Mouse (Mus musculus) embryonic fibroblast, embryonic 13.5 days (primary cell): ENCODE data around the gene Lrrc1. TPM values are rescaled to one million over a fixed set of nuclear protein-coding genes. Genes with fewer than 3 reads are reported as not detected.

Source experiments
- H3K27ac ChIP-seq: 2 replicates; pipeline ENCODE4 v1.5.1; 2012; ENCODE audit warnings: low read length, control low read depth, inconsistent platforms; ENCODE audit not compliant: insufficient read depth
- H3K4me1 ChIP-seq: 2 replicates; pipeline ENCODE4 v1.6.1; 2011; ENCODE audit warnings: low read length; ENCODE audit not compliant: control insufficient read depth, insufficient read depth
- H3K4me3 ChIP-seq: 2 replicates; pipeline ENCODE4 v1.5.1; 2011; ENCODE audit warnings: mild to moderate bottlenecking, control low read depth, low read length; ENCODE audit not compliant: insufficient read depth
- CTCF ChIP-seq: IDR thresholded peaks from 2 replicates; pipeline ENCODE4 v1.5.1; 2011; ENCODE audit warnings: mild to moderate bottlenecking, control low read depth, low read length, moderate library complexity, borderline replicate concordance; ENCODE audit not compliant: insufficient read depth
- POLR2A ChIP-seq: IDR thresholded peaks from 2 replicates; pipeline ENCODE4 v1.6.1; 2011; ENCODE audit warnings: low read depth, mild to moderate bottlenecking, control low read depth, low read length, moderate library complexity
- polyA plus RNA-seq: library from polyadenylated mRNA; stranded (reverse); fragments of >200 nt; gene quantifications from 2 replicates; pipeline ENCODE4 v1.2.4, GENCODE M21; 2011; ENCODE audit warnings: low read depth; ENCODE audit not compliant: missing spikeins, insufficient read length

Lrrc1 gene
- polyA plus RNA-seq, 1 experiment: 9.1 TPM

DNA sequence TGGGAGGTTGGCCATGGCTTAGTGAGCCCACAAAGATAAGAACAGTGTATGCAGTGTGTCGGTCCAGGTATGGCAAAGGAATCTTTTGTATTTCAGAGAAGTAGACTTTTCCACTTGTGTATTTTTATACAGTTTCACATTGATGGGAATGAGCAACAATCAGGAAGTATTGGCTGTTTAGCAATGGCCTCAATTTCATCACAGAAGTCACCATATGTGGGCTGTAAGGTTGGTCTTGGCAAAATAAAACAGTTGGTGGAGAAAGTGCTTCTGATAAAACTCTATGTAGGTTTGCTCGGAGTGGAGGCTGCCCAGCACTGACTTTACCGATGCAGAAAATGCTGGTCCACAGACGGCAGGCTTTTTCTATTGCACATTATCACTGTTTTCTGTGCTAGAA, 140.2 kb downstream of the Lrrc1 start:
- no peaks in the 10 kb centered on the region for H3K4me1 ChIP-seq
- no peak overlapping the region for H3K27ac ChIP-seq
- no peak overlapping the region for H3K4me3 ChIP-seq
- no peak for TF ChIP-seq CTCF

DNA sequence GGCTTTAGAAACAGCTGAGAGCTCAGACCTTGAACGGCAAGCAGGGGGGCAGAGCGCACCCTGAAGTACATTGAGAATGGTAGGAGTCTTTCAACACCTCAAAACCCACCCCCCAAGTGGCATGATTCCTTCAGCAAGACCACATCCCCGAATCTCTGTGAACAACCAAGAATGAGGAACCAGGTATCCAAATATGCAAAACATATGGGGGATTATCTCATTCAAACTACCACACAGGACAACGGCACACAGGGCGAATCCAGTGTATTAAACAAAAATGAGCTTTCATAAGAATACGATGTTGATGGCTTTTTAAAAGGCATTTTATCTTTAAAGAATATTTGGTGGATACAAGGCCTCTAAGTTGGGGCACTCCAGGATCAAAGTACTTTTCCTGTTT, 140.7 kb downstream of the Lrrc1 start:
- no peaks in the 10 kb centered on the region for H3K4me1 ChIP-seq
- H3K27ac ChIP-seq: no peak overlapping the region
- TF ChIP-seq CTCF (no peak), POLR2A (no peak)
- H3K4me3 ChIP-seq: no peak overlapping the region

DNA sequence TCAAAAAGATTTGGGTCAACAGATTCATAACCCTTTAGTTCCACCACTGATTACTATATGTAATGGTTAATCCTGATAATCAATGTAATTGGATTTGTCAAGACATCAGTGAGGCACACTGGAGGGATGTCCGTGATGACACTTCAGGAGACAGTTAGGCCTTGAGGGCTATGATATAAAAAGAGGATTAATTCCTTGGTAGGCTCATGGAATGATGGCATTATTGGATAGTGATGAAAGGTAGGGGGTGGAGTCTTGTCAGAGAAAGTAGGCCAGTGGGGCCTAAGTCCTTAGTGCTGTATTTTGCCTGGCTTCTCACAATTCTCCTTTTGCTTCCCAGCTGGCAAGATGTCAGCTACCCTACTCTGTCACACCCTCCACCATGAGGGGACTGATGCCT, 141.7 kb downstream of the Lrrc1 start:
- Histone ChIP-seq H3K27ac (no peak overlapping the region), H3K4me1 (no peaks in the 10 kb centered on the region), H3K4me3 (no peak overlapping the region)
- TF ChIP-seq POLR2A: no peak
- TF ChIP-seq CTCF: no peak

DNA sequence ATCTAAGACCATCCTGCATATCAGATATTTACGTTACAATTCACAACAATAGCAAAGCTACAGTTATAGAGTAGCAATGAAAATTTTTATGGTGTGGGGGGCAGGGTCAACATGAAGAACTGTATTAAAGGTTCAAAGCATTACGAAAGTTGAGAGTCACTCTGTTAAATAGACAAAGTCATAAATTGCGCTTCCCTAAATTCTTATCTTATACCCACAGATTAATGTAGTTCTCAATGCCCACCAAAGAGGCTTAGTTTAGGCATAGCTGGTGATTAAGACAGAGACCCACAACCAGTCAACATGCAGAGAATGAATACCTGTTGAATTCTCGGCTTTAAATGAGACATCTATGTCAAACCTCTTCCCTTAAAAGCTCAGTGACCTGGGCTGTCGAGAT, 144.9 kb downstream of the Lrrc1 start:
- no peaks in the 10 kb centered on the region for H3K4me1 ChIP-seq
- H3K4me3 ChIP-seq: no peak overlapping the region
- TF ChIP-seq POLR2A: no peak
- TF ChIP-seq CTCF: no peak
- H3K27ac ChIP-seq: no peak overlapping the region

DNA sequence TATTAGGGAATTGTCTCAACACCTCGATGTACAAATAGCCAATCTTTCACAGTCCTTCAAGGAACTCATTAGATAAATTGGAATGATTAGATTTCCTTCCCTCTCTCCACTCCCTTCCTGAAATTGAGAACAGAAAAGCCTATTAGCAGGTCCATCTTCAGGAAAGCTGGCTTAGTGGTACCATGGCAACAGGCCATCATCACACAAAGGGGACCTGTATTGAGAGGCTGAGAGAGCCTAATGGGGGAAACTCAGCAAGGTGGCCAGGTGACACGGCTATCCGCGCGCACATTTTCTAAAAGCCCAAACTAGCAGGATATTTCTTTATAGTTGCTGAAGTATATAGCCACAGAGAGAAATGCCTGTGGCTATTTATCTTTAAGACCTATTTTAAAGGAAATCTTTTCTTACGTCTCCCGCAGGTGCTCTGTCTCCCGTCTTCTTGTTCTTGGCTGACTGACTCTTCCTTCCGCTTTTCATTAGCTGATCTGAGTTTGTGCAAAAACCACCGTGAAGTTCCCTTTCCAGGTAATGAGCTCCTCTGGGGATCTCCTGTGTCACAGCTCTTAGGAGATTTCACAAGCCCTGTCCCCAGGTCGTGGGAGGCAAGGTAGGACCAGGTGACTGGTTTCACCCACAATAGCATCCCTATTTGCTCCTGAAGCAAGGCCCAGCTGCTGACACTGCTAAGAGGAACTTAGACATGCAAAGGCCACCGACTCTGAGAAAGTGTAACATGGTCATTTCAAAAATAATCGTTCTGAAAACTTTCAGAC, 145.6 kb downstream of the Lrrc1 start:
- Histone ChIP-seq H3K4me1 (no peaks in the 10 kb centered on the region), H3K4me3 (no peak overlapping the region), H3K27ac (no peak overlapping the region)
- no peak for TF ChIP-seq CTCF
- no peak for TF ChIP-seq POLR2A

DNA sequence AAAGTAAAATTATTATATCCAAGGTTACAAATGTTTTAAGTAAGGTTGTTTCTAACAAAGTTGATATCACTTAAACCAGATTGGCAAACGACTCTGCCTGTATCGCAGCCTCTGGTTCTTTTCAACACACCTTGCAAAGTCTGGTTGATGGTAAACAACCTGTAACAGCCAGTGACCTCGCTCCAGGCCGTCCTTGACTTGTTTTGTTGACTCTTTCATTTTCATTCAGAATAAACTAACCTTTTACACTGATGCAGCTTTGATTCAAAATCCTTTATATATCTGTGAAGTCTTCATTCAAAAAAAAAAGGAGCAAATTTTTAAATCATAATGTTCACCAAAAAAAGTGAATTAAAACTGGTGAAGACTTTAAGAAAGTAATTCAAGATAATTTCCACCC, 147.6 kb downstream of the Lrrc1 start:
- Histone ChIP-seq H3K4me3 (no peak overlapping the region), H3K4me1 (no peaks in the 10 kb centered on the region), H3K27ac (no peak overlapping the region)
- TF ChIP-seq CTCF (no peak), POLR2A (no peak)

DNA sequence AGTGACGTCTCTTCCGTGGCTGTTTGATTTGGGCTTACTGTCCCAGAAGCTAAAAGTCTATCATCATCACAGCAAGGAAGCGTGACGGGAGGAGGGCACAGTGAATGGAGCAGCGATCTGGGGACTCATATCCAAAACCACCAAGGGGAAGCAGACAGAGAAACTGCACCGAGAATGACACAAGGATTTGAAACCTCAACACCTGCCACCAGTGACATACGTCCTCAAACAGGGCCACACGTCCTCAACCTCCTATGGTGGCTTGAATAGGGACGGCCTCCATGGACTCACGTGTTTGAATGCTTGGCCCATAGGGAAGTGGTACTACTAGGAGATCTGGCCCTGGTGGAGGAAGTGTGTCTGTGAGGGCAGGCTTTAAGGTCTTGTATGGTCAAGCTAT, 153.4 kb downstream of the Lrrc1 start:
- no peak overlapping the region for H3K4me3 ChIP-seq
- TF ChIP-seq CTCF: no peak
- no peak for TF ChIP-seq POLR2A
- no peak overlapping the region for H3K27ac ChIP-seq
- no peaks in the 10 kb centered on the region for H3K4me1 ChIP-seq

DNA sequence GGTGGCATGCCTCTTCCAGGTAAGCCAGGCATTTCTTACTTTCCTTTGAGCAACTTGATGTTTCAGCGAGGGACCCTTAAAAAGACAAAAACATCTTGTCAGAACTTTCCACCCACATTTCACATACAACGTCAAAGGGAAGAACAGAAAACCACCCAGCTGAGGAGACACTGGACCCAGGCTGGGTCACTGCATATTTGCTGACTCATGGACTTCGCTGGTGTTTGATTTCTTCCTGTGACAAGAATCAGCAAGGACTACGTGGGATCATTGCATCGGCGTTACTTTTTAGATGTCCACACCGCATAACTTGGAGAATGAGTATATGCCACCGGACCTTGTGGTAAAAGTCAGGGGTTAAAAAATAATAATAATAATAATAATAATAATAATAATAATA, 155.7 kb downstream of the Lrrc1 start:
- TF ChIP-seq POLR2A (no peak), CTCF (no peak)
- Histone ChIP-seq H3K27ac (no peak overlapping the region), H3K4me3 (no peak overlapping the region), H3K4me1 (no peaks in the 10 kb centered on the region)

DNA sequence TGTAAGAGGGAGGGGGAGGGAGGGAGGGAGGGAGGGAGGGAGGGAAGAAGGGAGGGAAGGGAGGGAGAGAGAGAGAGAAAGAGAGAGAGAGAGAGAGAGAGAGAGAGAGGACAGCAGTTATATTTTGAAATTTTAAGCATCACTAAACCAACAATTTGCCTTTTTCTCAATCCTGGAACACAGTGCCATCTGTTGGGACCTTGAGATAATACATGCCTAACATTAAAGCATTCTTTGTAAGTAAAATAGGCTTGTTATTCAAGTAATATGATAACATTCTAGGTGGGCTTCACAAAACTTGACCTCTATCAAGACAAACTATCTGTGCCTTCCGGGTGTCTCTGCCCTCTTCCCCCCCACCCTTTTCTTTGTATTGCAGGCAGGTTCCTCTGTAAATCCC, 157.9 kb downstream of the Lrrc1 start:
- TF ChIP-seq CTCF (no peak), POLR2A (no peak)
- Histone ChIP-seq H3K4me3 (no peak overlapping the region), H3K4me1 (no peaks in the 10 kb centered on the region), H3K27ac (no peak overlapping the region)

DNA sequence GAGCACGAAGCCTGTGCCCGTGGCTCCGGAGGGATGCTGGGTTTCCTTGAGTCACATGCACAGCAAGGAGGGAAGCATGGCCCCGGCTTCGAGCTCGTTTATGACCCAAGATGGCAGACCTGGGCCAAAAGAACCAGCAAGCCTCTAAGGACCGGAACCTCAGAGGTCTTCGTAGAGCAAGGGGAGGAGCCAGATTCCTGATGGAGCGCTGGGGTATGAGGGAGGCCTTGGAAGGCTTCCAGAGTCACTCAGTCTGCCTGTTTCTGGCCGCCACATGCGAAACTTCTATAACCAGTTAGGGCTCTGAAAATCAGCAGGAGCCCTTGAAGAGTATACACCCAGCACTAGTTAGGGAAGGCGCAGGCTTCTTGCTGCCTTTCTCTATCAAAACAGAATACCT, 159.1 kb downstream of the Lrrc1 start:
- Histone ChIP-seq H3K4me1 (no peaks in the 10 kb centered on the region), H3K4me3 (no peak overlapping the region), H3K27ac (no peak overlapping the region)
- TF ChIP-seq CTCF: no peak
- TF ChIP-seq POLR2A: no peak

DNA sequence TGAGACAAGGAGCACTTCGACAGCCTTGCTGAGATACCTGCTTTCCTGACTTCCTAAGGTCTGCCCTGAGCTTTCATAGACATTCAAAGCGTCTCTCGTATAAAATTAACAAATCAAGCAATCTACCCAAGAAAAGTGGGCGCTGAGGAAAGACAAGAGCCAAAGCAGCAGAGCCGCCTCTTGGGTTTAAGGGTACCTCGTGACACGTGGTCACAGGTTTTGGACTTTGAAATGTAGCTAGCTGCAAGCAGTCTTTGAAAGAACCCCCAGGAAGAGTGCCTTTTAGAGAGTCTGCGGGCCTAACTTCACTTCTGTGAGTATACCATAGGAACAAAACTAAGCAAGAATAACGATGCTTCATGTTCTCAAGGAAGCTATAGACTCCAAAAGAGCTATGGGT, 160.0 kb downstream of the Lrrc1 start:
- TF ChIP-seq POLR2A: no peak
- no peak for TF ChIP-seq CTCF
- Histone ChIP-seq H3K4me3 (no peak overlapping the region), H3K4me1 (no peaks in the 10 kb centered on the region), H3K27ac (no peak overlapping the region)
